Mouse (Mus musculus) liver, embryonic 15.5 days (tissue): ENCODE results near the gene Naa40. TPM values are rescaled to one million over a fixed set of nuclear protein-coding genes. Genes with fewer than 3 reads are reported as not detected.

Source experiments
- ATAC-seq: fragments of 200-750 bp; cut with Nextera tagmentation; 2 replicates; pipeline ENCODE4 v1.8.0; 2017; ENCODE audit warnings: moderate number of reproducible peaks, mild to moderate bottlenecking, moderate library complexity; ENCODE audit not compliant: insufficient read depth
- H3K27ac ChIP-seq: fragments of 300-500 bp; sonication (generic); replicated peaks from 2 replicates; pipeline ENCODE4 v1.5.1; 2015; ENCODE audit warnings: mild to moderate bottlenecking, inconsistent platforms
- H3K27me3 ChIP-seq: fragments of 300-500 bp; sonication (generic); 2 replicates; pipeline ENCODE4 v1.6.1; 2015; ENCODE audit warnings: mild to moderate bottlenecking, inconsistent platforms
- H3K36me3 ChIP-seq: fragments of 300-500 bp; sonication (generic); replicated peaks from 2 replicates; pipeline ENCODE4 v1.6.1; 2015; ENCODE audit warnings: moderate library complexity, mild to moderate bottlenecking, inconsistent platforms
- H3K4me1 ChIP-seq: fragments of 300-500 bp; sonication (generic); replicated peaks from 2 replicates; pipeline ENCODE4 v1.6.1; 2015; ENCODE audit warnings: inconsistent platforms
- H3K4me2 ChIP-seq: fragments of 300-500 bp; sonication (generic); 2 replicates; pipeline ENCODE4 v1.6.1; 2015; ENCODE audit warnings: moderate library complexity, mild to moderate bottlenecking, inconsistent platforms
- H3K4me3 ChIP-seq: fragments of 300-500 bp; sonication (generic); replicated peaks from 2 replicates; pipeline ENCODE4 v1.5.1; 2015; ENCODE audit warnings: mild to moderate bottlenecking, inconsistent platforms
- H3K9ac ChIP-seq: fragments of 300-500 bp; sonication (generic); 2 replicates; pipeline ENCODE4 v1.6.1; 2015; ENCODE audit warnings: moderate library complexity, mild to moderate bottlenecking, inconsistent platforms
- H3K9me3 ChIP-seq: fragments of 300-500 bp; sonication (generic); replicated peaks from 2 replicates; pipeline ENCODE4 v1.6.1; 2016; ENCODE audit warnings: inconsistent platforms
- WGBS: fragments of 180-500 bp; shearing (Covaris S2); methylation state at CpG from one replicate; pipeline ENCODE4 v1.1.7; 2015; ENCODE audit warnings: mixed read lengths; ENCODE audit not compliant: insufficient replicate concordance; 5-methylcytosine and 5-hydroxymethylcytosine counted together
- polyA plus RNA-seq: library from polyadenylated mRNA; unstranded; fragments of >200 nt; fragmentation: Nextera tagmentation; extraction: Ambion mirVana; gene quantifications from 2 replicates; pipeline ENCODE4 v1.2.1, GENCODE M21; 2015

Gene Naa40
- polyA plus RNA-seq, 1 experiment from 2014 or later = 25.4 TPM

- H3K9ac ChIP-seq = no peak overlapping the region
- peaks cover 34% of the 10 kb centered on the region for H3K4me1 ChIP-seq
- WGBS = 77% methylated on average over 1 of the region's 1 CpGs
- peaks cover 51% of the 10 kb centered on the region for H3K36me3 ChIP-seq
- no peaks in the 10 kb centered on the region for H3K9me3 ChIP-seq
- no peak overlapping the region for H3K27ac ChIP-seq
- H3K4me3 ChIP-seq = no peak overlapping the region
- no peak overlapping the region for H3K4me2 ChIP-seq
- no peaks in the 10 kb centered on the region for H3K27me3 ChIP-seq
- no peak for ATAC-seq
Measured at GRCm38 (mm10) chr19:7212216-7212615, 28.8 kb downstream of the Naa40 start.

GRCm38 (mm10) chr19:7209907-7210646 is 30.9 kb downstream of the Naa40 start:
- Histone ChIP-seq H3K36me3 (peaks cover 38% of the 10 kb centered on the region), H3K9ac (no peak overlapping the region), H3K4me3 (no peak overlapping the region), H3K4me2 (no peak overlapping the region), H3K27me3 (no peaks in the 10 kb centered on the region), H3K4me1 (peaks cover 33% of the 10 kb centered on the region), H3K9me3 (no peaks in the 10 kb centered on the region), H3K27ac (0 out of 2 replicates have a peak overlapping the region, but pooled peaks have one; percentile 19)
- no peak for ATAC-seq
- WGBS = 76% methylated on average over 7 of the region's 7 CpGs

GRCm38 (mm10) chr19:7205753-7206736 is 34.9 kb downstream of the Naa40 start, which contains the start of gene Otub1:
TSS of gene Otub1 (minus strand) at chr19:7206316.
- Histone ChIP-seq H3K27ac (peak within 1 kb of the TSS; percentile 99), H3K36me3 (peaks cover 37% of the 10 kb centered on the region), H3K4me3 (peak within 1 kb of the TSS; percentile 96), H3K9ac (peak within 1 kb of the TSS; percentile 79), H3K4me2 (peak within 1 kb of the TSS; percentile 88), H3K4me1 (peaks cover 48% of the 10 kb centered on the region), H3K27me3 (no peaks in the 10 kb centered on the region), H3K9me3 (no peaks in the 10 kb centered on the region)
- WGBS = 1% methylated on average over 77 of the region's 79 CpGs
- ATAC-seq = peak; percentile 96

- ATAC-seq = no peak
- Histone ChIP-seq H3K27me3 (no peaks in the 10 kb centered on the region), H3K9ac (peak overlapping the region; percentile 79), H3K4me2 (peak overlapping the region; percentile 88), H3K4me3 (peak overlapping the region; percentile 96), H3K9me3 (no peaks in the 10 kb centered on the region), H3K36me3 (peaks cover 44% of the 10 kb centered on the region), H3K4me1 (peaks cover 48% of the 10 kb centered on the region), H3K27ac (peak overlapping the region; percentile 99)
- WGBS = 29% methylated on average over 7 of the region's 7 CpGs
Measured at GRCm38 (mm10) chr19:7205326-7205725, 35.7 kb downstream of the Naa40 start.

- Histone ChIP-seq H3K4me1 (peaks cover 47% of the 10 kb centered on the region), H3K27me3 (no peaks in the 10 kb centered on the region), H3K9ac (peak overlapping the region; percentile 79), H3K4me3 (peak overlapping the region; percentile 96), H3K4me2 (peak overlapping the region; percentile 88), H3K36me3 (peaks cover 48% of the 10 kb centered on the region), H3K9me3 (no peaks in the 10 kb centered on the region), H3K27ac (peak overlapping the region; percentile 99)
- ATAC-seq = no peak
- 65% methylated on average over 2 of the region's 2 CpGs for WGBS
Measured at GRCm38 (mm10) chr19:7204898-7205297, 36.1 kb downstream of the Naa40 start.

GRCm38 (mm10) chr19:7200427-7200826 is 40.6 kb downstream of the Naa40 start:
- peaks cover 74% of the 10 kb centered on the region for H3K36me3 ChIP-seq
- no peak overlapping the region for H3K4me2 ChIP-seq
- WGBS = 50% methylated on average over 1 of the region's 1 CpGs
- no peak for ATAC-seq
- H3K9ac ChIP-seq = no peak overlapping the region
- H3K27ac ChIP-seq = no peak overlapping the region
- no peak overlapping the region for H3K4me3 ChIP-seq
- no peaks in the 10 kb centered on the region for H3K27me3 ChIP-seq
- no peaks in the 10 kb centered on the region for H3K9me3 ChIP-seq
- peaks cover 44% of the 10 kb centered on the region for H3K4me1 ChIP-seq

GRCm38 (mm10) chr19:7199089-7199488 is 41.9 kb downstream of the Naa40 start:
- Histone ChIP-seq H3K27ac (no peak overlapping the region), H3K36me3 (peaks cover 69% of the 10 kb centered on the region), H3K4me2 (no peak overlapping the region), H3K4me3 (no peak overlapping the region), H3K9ac (no peak overlapping the region), H3K4me1 (peaks cover 30% of the 10 kb centered on the region), H3K9me3 (no peaks in the 10 kb centered on the region), H3K27me3 (no peaks in the 10 kb centered on the region)
- ATAC-seq = no peak
- 94% methylated on average over 13 of the region's 13 CpGs for WGBS

- WGBS = 84% methylated on average over 9 of the region's 9 CpGs
- Histone ChIP-seq H3K27ac (no peak overlapping the region), H3K27me3 (no peaks in the 10 kb centered on the region), H3K36me3 (peaks cover 53% of the 10 kb centered on the region), H3K4me1 (peaks cover 25% of the 10 kb centered on the region), H3K4me3 (no peak overlapping the region), H3K9ac (no peak overlapping the region), H3K9me3 (no peaks in the 10 kb centered on the region), H3K4me2 (no peak overlapping the region)
- ATAC-seq = no peak
Measured at GRCm38 (mm10) chr19:7197445-7197844, 43.5 kb downstream of the Naa40 start.

GRCm38 (mm10) chr19:7196741-7197270 is 44.2 kb downstream of the Naa40 start:
- Histone ChIP-seq H3K4me2 (no peak overlapping the region), H3K27ac (no peak overlapping the region), H3K9ac (no peak overlapping the region), H3K36me3 (peaks cover 50% of the 10 kb centered on the region), H3K4me1 (peaks cover 27% of the 10 kb centered on the region), H3K4me3 (no peak overlapping the region), H3K27me3 (no peaks in the 10 kb centered on the region), H3K9me3 (no peaks in the 10 kb centered on the region)
- ATAC-seq = peak; percentile 21; the same call in 1 of the 2 replicates
- 40% methylated on average over 17 of the region's 17 CpGs for WGBS

GRCm38 (mm10) chr19:7195900-7196728 is 44.9 kb downstream of the Naa40 start:
- H3K9ac ChIP-seq = no peak overlapping the region

More at GRCm38 (mm10) chr19:7195900-7196728, 44.9 kb downstream of the Naa40 start:
- Histone ChIP-seq H3K36me3 (peaks cover 43% of the 10 kb centered on the region), H3K4me3 (no peak overlapping the region), H3K27me3 (no peaks in the 10 kb centered on the region), H3K4me2 (no peak overlapping the region; the same call in 1 of the 2 replicates), H3K27ac (no peak overlapping the region), H3K9me3 (no peaks in the 10 kb centered on the region), H3K4me1 (peaks cover 30% of the 10 kb centered on the region)
- no peak for ATAC-seq
- 24% methylated on average over 33 of the region's 33 CpGs for WGBS
